29 mouse cellular contexts compared by ENCODE assay signal in the genomic region with DNA sequence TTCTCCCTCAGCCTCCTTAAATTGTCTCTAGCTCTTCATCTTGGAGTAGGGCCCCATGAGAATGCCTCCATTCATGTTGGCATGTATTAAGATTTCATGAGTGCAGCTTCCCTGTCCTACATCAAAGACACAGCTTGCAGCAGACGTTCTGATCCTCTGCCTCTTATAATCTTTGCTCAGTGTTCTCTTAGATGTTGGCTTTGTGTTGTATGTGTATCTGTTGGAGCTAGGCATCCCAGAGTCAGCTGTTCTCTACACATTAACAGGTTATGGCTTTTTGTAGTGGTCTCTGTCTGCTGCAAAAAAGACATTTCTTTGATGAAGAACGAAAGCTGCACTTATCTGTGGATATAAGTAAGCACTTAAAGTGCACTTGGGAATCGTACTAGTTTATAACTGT. TPM values are rescaled to one million over a fixed set of nuclear protein-coding genes. Genes with fewer than 3 reads are reported as not detected.
"Had no signal": no experiment of that assay in that cellular context is flagged by ENCODE, and none has a peak within 500 bp of the region (broad histone marks: within the 10 kb centered on the region; RNA-seq: fewer than 3 reads in every experiment).

No protein-coding gene starts in this region.

- H3K36me3 ChIP-seq: heart, embryonic 10.5 days; heart, embryonic 12.5 days; hindbrain, embryonic 10.5 days; hindbrain, embryonic 12.5 days; intestine, embryonic 15.5 days; kidney, embryonic 15.5 days; limb, embryonic 13.5 days; limb, embryonic 15.5 days had no signal

- H3K4me3 ChIP-seq: gastrocnemius, adult 2 months; heart, embryonic 10.5 days; heart, embryonic 12.5 days; hindbrain, embryonic 10.5 days; hindbrain, embryonic 12.5 days; intestine, embryonic 15.5 days; kidney, embryonic 15.5 days; layer of hippocampus, adult 2 months; limb, embryonic 13.5 days; limb, embryonic 15.5 days had no signal

- H3K4me2 ChIP-seq: heart, embryonic 12.5 days; hindbrain, embryonic 12.5 days; hindbrain, embryonic 14.5 days; intestine, embryonic 15.5 days; kidney, embryonic 15.5 days; limb, embryonic 13.5 days; limb, embryonic 15.5 days had no signal

- H3K9me3 ChIP-seq: heart, embryonic 10.5 days; heart, embryonic 12.5 days; hindbrain, embryonic 10.5 days; hindbrain, embryonic 12.5 days; intestine, embryonic 15.5 days; kidney, embryonic 15.5 days; limb, embryonic 13.5 days; limb, embryonic 15.5 days had no signal

- H3K9ac ChIP-seq: heart, embryonic 12.5 days; hindbrain, embryonic 12.5 days; hindbrain, embryonic 14.5 days; intestine, embryonic 15.5 days; kidney, embryonic 15.5 days; limb, embryonic 13.5 days; limb, embryonic 15.5 days had no signal

- H3K27ac ChIP-seq: gastrocnemius, adult 2 months; heart, embryonic 10.5 days; hindbrain, embryonic 10.5 days; hindbrain, embryonic 12.5 days; hindbrain, embryonic 14.5 days; intestine, embryonic 15.5 days; kidney, embryonic 15.5 days; kidney, postnatal 0 days; layer of hippocampus, adult 2 months; limb, embryonic 13.5 days; limb, embryonic 15.5 days had no signal

- ATAC-seq: hindbrain, embryonic 16.5 days; inflammation-experienced regulatory T-cells, adult 6 months; intestine, embryonic 15.5 days had no signal

- H3K4me1 ChIP-seq: heart, embryonic 10.5 days; heart, embryonic 12.5 days; intestine, embryonic 15.5 days; kidney, embryonic 15.5 days; limb, embryonic 15.5 days had no signal

- H3K27me3 ChIP-seq: intestine, embryonic 15.5 days; limb, embryonic 15.5 days had no signal

- DNase-seq: gastrocnemius, adult 2 months; gastrocnemius, postnatal 10 days; gastrocnemius, postnatal 25 days; heart, adult 18-20 months; heart, postnatal 10 days; heart, postnatal 4 days; kidney, adult 11 months; kidney, adult 2 months; kidney, adult 9 months; kidney, postnatal 14 days; kidney, postnatal 36 days; layer of hippocampus, adult 9-11 months; layer of hippocampus, postnatal 36 days; left cerebral cortex, postnatal 4 days had no signal

RNA-seq across cellular contexts. Expression of gene Kcna1, which starts 18.4 kb away (rescaled TPM):
- total RNA-seq: granulocyte monocyte progenitor cell, adult 5-6 weeks had no signal
- polyA plus RNA-seq: inflammation-experienced regulatory T-cells, adult 6 months; liver, adult 2 months had no signal
